Mouse (Mus musculus) neutrophil, adult 5-6 weeks (primary cell): ENCODE measurements at regions not wholly inside any gene's neighbourhood (a gene's known extent, or its start where the extent isn't known, plus 50 kb on each side); places are given as distances from the start of the nearest gene placed in this dataset.
"Not testable (repeated sequence)": the region's sequence is repeated elsewhere in the genome, so short reads cannot be mapped to it uniquely, and the experiment has no call there.

ENCODE experiments used
- ATAC-seq: fragments of 151-379, 151-347 bp; 2 replicates; pipeline ENCODE4 v1.8.0; 2017; ENCODE audit warnings: mild to moderate bottlenecking, moderate TSS enrichment; ENCODE audit not compliant: insufficient number of reproducible peaks, poor library complexity, low FRiP score, severe bottlenecking; ENCODE audit errors: extremely low read depth

DNA sequence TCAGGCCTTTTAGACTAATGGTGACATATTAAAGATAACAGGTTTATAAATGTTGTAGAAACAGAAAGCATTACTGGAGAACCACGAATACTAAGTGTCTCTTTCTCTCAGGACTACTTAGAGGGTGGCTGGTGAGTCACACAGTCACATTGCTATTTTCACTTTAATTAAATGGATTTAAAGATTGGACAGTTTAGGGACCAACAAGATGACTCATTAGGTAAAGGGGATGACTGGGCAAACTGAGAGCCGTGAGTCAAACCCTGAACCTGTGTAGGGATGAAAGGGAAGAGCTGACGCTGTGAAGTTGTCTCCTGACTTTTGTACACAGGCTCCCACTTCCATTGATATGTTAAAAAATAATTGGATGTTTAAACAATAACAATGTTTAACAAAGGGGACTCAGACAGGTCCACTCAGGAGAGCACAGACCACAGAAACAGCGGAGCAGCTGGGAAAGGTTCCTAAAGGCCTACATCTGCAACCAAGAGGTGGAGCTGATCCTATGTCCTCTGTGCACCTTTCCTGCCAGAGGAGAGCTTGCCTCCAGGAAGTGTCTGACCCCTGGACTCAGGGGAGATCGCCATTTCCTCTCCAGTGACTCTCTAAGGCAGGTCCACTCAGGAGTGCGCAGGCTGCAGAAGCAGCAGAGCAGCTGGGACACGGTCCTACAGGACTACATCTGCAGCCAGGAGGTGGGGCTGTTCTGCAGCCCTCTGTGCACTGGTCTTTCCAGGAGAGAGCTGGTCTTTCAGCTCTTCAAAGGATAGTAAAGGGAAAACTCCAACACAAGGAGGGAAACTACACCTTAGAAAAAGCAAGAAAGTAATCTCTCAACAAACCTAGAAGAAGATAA lies 146.0 kb upstream of the Tmc3 start:
- no peak for ATAC-seq

DNA sequence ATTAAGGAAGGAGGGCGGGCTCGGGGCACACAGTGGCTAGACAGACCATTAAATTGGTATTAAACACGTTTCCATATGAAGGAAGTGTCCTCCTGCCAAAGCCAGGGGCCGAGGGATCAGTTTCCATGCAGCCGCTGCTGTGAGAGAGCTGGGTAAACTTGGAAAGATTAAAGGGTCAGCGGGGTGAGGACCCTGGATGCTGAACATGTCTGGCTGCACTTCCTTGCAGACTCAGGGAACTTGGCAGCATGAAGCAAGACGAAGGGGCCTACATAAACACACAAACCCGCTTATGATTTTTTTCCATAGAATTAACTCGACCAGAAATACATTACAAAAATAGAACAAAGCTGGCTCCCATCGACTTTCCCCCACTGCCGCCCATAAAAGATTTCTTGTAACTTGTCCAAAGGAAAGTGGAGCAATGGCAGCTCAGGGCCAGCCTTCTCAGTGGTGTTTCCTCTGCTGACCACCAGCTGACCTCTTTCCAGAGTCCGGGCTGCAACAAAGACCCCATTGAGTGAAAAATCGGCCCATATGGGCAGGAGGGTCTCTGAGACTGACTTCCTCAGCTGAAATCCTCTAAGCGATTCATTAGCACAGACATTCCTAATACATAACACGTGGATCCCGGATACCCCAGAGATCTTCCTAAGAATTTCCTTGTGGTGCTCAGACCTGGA lies 141.0 kb upstream of the Tmc3 start:
- no peak for ATAC-seq

DNA sequence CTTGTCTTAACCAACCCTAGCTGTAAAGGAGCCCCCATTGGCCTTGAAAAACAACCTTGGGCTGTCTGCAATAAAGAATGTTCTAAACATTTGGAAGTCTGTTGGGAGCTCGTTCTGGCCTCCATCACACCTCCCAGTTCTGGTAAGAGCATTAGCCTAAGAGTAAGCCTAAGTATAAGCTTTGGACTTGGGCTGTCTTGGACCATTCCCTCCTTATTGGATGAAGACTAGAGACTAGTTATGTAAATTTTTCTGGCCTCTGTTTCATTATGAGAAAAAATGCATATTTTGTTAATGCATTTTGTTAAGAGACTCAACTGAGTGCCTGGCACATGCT lies 140.5 kb upstream of the Tmc3 start:
- ATAC-seq = no peak

DNA sequence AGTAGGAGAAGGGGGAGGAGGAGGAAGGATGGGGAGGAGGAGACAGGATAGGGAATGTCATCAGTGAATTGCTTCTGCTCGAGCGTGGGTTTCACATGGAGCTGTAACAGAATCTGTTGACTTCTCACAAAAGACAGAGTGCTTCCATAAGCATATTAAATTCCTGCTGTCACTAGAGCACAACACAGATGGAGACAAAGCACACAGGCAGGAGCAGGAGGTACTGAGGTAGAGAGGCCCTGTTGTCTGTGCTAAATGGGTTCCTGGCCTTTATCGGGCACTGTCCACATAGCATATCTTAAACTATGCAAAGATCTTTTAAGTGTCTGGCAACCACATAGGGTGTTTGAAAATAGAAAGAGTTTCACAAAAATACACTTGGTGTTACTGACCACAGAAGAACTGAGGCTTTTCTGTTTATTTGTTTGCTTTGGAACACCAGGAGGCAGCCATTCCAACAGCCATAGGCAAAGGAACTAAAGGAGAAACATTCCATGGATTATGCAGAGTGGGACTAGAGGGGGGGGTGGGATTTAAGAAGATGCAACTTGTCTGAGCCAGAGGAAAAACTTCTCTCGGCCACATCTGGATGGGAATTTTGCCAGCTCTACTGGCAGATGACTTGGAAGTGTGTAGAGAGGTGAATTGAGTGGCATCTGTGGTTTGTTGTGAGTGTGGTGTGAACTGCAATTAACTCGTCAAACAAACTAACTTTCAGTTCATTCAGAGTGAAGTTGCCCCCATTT lies 139.4 kb upstream of the Tmc3 start:
- no peak for ATAC-seq

DNA sequence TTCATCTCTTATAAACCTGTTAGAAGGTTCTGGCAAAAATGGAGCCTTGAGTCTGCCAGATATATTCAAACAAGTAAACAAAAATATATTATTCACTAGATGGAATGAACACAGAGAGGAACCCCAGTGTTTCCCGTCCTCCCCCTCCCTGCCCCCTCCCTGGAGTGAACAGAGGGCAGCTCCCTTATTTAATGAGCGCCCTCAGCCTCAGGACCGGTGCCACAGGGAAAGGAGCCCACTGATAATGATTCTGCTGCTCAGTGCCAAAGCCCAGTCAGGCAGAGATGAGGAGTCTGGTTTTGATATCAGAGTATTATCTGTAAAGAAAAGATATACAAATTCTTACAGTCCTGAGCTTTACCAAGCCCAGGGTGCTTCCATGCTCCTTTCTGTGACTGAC lies 134.4 kb upstream of the Tmc3 start:
- ATAC-seq = no peak

DNA sequence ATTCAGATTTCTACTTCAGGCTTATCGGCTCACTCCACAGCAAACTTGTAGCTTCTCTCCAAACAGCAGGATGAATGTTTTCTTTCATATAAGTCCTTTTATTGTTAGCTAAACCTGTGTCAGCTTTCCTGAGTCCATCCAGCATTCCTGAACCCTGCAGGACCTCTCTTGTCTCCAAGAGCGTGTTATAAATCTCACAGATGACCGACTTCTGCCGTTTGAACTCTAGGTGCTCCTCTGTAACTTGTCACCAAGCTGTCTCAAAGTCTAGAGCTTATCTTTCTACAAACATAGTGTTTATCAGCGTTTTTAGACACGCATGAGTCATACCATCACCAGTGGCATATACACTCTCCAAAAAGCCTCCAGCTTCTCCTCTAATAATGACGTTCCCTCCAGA lies 132.4 kb upstream of the Tmc3 start:
- no peak for ATAC-seq

DNA sequence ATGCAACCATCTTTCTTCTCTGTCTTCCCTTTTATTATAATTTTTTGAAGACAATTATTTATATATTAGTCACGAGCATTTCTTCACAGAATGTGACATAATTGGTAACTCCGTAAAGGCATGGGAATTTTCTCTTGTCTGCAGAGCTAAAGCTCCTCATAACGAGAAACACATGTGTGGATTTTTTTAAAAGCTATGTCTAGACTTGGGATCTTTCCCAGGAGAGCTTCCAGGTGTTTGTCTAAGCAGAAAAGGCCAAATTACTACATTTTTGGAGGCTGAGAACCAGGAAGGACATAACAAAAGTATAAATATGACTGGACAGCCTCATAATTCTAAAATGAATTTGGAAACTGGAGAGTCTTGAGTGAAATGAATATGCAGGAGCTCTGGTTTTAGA lies 125.2 kb upstream of the Tmc3 start:
- no peak for ATAC-seq

DNA sequence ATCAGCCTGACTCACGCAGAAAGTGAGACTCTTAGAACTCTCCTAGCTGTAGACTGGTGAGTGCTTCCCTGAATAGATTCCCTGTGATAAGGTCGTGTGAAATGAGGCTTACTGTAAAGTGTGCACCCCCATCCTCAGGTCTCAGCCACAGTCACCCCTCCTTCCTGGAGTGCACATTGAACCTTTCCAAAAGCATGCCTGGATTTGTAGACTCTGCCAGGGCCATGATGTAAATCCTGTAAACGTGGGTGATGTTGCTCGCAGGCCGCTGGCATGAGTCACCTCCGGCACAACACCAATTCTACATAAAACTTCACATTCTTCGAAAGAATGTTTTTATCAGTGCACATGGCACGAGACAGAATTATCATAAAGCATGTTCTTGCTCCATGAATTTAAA lies 117.7 kb upstream of the Tmc3 start:
- ATAC-seq = no peak

DNA sequence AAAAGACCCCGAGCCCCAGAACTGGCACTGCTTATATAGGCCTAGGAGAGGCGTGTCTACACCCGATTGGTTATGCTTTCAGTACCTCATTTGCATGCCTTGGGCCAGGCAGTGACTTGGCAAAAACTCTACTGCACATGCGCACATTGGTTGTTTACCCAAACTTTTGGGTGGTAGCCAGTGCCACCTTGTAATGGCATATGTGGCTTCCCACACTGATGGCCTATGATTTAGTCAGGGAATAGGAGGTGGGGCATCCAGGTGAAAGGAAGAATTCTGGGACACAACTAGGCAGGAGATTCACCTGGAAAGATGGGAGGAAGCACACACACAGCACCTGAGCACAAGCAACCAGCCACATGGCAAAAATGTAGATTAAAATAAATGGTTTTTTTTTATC lies 114.9 kb upstream of the Tmc3 start:
- not testable (repeated sequence) for ATAC-seq

DNA sequence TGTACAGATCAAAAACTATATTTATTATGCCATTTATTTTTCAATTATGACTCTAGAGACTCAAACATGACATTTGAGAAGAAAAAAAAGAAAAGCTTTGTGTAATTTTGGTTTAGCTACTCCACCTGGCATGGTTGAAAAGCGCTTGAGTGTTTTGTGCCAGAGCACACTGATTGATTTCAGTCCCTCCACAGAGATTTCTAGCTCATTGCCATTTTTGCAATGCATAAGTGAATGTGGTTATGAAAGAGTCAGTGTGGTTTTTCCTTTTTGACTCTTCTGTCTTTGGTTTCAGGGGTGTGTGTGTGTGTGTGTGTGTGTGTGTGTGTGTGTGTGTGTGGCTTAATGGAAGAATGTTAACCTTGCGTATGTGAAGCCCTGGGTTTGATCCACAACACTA lies 113.6 kb upstream of the Tmc3 start:
- no peak for ATAC-seq

DNA sequence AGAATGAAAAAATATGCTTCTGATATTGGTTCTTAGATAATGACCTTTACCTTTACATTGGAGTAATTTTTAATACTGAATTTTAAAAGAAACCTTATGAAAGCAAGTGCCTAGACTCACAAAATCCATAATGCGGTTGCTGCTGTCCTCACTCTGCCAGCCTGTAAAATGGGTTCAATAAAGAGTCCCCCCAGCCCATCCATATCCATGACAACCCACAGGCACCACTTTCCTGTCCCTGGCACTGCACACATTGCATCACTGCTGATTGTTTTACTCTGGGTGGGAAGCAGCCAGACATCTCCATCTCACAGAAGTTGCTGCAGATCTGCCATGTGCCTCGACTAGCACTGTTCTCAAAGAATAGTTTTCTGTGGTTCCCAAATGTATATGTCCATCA lies 110.3 kb upstream of the Tmc3 start:
- ATAC-seq = no peak

DNA sequence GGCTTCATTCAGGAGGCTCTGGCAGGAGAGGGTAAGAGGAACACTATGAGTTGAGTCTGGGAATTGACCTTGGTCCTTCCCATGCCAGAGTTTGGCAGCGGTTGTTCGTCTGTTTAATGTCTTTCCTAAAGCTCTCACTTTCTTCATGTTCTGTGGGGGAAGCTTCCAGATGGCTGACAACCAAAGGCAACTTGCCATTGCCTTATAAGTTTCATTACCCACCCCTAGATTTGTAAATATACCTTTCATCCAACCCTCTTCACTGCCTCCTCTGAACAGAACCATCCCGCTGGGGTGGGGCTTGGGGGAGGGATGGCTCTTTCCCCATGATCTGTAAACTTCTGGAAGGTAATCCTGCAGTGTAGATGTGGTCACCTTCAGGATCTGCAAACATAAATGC lies 109.7 kb upstream of the Tmc3 start:
- no peak for ATAC-seq

DNA sequence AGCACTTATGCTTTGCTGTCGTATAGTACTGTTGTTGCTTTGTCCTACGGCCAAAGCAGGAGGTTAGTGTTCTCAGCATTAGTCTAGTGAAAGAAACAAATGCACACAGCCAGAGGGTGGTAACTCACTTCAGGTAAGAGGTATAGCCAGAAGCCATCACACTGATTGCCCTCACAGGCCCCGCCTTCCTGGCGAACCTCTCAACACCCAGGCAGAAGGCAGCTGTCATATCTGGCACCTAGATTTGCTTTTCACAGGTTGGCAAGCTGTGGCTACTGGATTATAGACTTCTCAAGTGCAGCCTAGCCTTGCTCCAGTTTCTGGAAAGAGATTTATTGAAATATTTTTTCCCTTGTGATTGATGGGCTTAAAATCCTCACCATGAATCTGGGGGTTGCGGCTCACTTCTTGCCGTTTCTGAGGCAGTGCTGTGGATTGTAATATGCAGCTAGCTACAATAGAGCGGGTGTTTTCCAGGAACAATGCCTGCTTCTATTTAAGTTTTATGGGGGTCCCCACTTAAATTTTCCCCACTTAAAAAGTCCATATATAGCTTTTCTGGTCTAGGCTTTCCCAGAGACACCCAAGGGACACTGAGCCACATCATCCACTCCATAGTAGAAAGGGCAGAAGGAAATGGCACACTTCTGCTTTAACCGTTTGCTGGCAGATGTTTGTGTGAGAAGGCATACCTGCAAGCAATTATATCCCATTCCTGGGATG lies 109.1 kb upstream of the Tmc3 start:
- no peak for ATAC-seq

DNA sequence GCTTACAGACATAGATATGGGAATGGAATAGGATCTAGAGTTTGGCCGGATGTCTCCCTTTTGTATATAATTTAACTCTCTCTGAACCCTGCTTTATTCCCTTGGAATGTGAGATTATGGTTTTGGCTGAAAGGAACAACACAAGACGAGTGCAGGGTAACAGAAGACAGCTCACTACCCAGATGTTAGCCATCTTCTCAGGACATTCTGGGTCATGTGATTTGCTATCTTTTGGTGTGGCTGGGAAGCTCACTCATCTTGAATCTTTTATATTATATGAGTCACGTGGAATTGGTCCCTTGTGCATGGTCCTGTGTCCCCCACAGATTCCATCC lies 108.6 kb upstream of the Tmc3 start:
- ATAC-seq = no peak

DNA sequence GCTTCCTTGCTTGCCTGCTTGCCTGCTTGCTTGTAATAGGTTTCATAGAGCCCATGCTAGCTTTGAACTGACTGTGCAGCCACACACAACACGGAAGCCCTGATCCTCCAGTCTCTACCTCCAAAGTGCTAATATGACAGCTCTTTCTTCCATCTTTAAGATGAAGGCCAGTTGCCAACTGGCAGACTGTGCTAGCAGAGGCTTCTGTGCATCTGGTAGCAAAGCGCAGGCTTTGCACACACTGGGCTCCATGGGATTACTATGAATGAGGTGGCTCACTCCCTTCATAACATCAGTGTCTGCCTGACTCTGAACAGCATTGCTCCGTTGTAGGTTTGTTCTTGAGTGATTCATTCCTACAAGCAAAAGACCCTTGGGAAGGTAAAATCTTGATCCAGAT lies 107.9 kb upstream of the Tmc3 start:
- ATAC-seq = no peak

DNA sequence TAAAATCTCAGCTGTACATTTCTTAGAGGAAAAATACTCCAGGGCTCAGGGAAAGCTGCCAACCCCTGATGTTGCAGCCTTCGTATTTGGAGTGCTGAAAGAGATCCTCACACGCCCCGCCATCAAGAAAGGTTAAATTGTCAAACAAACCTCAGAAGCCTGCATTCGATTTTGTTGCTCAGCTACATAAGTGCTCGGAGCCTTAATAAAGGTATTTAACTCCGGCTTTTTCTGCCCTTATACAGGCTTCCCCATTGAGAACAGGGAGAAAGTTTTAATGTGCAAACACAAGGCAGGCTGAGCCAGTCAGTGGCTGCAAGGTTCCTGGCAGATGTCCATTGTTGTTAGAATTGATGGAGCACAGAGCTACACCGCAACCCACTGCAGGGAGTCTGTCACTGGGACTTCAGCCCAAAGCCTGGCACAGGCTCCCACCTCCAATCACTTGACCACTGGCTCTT lies 107.0 kb upstream of the Tmc3 start:
- no peak for ATAC-seq

DNA sequence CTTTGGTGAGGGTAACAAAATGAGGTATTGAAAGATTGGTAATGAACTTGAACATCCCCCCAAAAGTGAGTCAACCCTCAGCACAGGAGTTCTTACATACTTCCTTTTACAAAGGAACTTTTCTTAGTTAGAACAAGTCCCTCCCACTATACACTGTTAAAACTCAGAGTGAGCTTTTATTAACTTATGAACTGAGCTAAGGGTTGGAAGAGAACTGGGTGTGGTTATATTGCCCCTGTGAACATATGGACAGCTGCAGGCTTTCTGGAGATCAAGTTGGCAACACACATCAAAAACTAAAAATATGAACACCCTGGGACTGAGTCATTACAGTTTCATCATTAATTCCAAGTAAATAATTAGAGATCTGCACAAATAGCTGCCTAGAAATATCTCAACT lies 103.1 kb upstream of the Tmc3 start:
- ATAC-seq = no peak

DNA sequence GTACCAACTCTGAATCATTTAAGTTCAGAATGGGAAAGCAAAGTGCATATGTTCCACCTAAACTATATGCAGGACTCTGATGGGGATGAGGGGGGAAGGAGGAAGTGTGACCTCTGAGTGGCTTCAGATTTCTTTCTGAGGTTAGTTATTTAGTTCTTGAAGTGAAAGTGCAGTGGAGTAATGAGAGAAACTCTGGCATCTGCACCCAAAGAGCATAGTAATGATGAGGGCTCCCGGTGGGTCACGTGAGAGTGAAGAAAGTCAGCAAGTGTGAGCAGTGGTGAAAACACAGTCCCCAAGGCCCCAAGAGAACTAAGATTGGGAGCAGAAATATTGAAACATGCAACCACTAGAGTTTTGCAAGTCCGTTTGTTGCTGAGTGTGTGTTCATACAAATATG lies 102.5 kb upstream of the Tmc3 start:
- no peak for ATAC-seq

DNA sequence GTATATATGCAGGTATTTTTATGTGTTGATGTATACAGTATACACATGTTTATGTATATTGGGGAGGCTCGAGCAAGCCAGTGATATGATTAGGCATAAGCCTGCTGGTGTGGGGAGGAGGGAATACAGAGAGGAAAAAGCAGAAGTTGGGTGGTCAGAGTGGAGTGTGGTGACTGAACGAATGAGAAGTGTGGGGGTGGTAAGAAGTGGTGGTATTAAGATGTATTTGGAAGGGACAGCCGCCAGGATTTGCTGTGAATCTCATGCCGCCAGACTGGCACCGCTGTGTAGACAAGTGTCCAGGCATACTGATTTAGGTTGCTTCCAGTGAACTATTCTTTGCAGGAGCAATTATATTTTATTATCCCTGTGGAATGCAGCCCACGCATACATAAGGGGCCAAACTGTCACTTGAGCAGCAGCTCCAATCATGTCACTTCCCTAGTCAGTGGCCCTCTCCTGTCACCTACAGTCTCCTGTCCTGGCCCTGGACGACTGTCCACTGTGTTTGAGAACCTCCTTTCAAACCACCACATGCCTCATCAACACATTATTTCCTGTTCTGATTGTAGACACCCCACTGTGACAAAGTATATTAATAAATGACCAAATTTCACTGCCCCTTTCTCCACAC lies 101.9 kb upstream of the Tmc3 start:
- ATAC-seq = peak; percentile 28; the same call in 1 of the 2 replicates
